Mouse (Mus musculus) cerebellum, postnatal 25 days (tissue): ENCODE results near the gene Kcnh1.

ENCODE experiments used
- DNase-seq, 2 experiments: peaks; one replicate each; pipeline ENCODE4 v3.0.0; 2021; ENCODE audit warnings: mixed read lengths in 2 of 2

Kcnh1 gene

GRCm38 (mm10) chr1:192190508-192191321 is at the start of gene Kcnh1:
Gene Kcnh1 (plus strand): TSS chr1:192190774.
- DNase-seq, result peak; percentile 96 to 97

GRCm38 (mm10) chr1:192151179-192151578 is 39.4 kb upstream of the Kcnh1 start:
- no peak for DNase-seq

- DNase-seq, result no peak
Observed at GRCm38 (mm10) chr1:192171477-192171876, 19.1 kb upstream of the Kcnh1 start.

GRCm38 (mm10) chr1:192179877-192180276 is 10.7 kb upstream of the Kcnh1 start:
- no peak for DNase-seq

- no peak for DNase-seq
Observed at GRCm38 (mm10) chr1:192181696-192182257, 8.8 kb upstream of the Kcnh1 start.

GRCm38 (mm10) chr1:192189056-192189455 is 1.5 kb upstream of the Kcnh1 start:
- peak; percentile 48 to 70 for DNase-seq

- DNase-seq, result peak; percentile 70 to 74
Observed at GRCm38 (mm10) chr1:192189771-192190170, 803 bp upstream of the Kcnh1 start.

- peak; percentile 73 to 75 for DNase-seq
Observed at GRCm38 (mm10) chr1:192191322-192191639, 707 bp downstream of the Kcnh1 start.

- DNase-seq, result peak; percentile 46 to 57
Observed at GRCm38 (mm10) chr1:192191859-192192258, 1.3 kb downstream of the Kcnh1 start.

- DNase-seq, result peak; percentile 50 to 51
Observed at GRCm38 (mm10) chr1:192192710-192193109, 2.1 kb downstream of the Kcnh1 start.

GRCm38 (mm10) chr1:192193656-192194055 is 3.1 kb downstream of the Kcnh1 start:
- DNase-seq, result peak; percentile 42 to 64

- no peak for DNase-seq
Observed at GRCm38 (mm10) chr1:192197495-192197894, 6.9 kb downstream of the Kcnh1 start.

GRCm38 (mm10) chr1:192202936-192203335 is 12.4 kb downstream of the Kcnh1 start:
- peak; percentile 83 to 85 for DNase-seq

- DNase-seq, result peak in 1 of 2 experiments; percentile 34
Observed at GRCm38 (mm10) chr1:192207956-192208355, 17.4 kb downstream of the Kcnh1 start.

GRCm38 (mm10) chr1:192212448-192212847 is 21.9 kb downstream of the Kcnh1 start:
- no peak for DNase-seq

GRCm38 (mm10) chr1:192214666-192215065 is 24.1 kb downstream of the Kcnh1 start:
- DNase-seq, result no peak

- DNase-seq, result no peak
Observed at GRCm38 (mm10) chr1:192220156-192220555, 29.6 kb downstream of the Kcnh1 start.

- no peak for DNase-seq
Observed at GRCm38 (mm10) chr1:192224161-192224560, 33.6 kb downstream of the Kcnh1 start.

- no peak for DNase-seq
Observed at GRCm38 (mm10) chr1:192232696-192233095, 42.1 kb downstream of the Kcnh1 start.

GRCm38 (mm10) chr1:192246836-192247235 is 56.3 kb downstream of the Kcnh1 start:
- DNase-seq, result no peak

GRCm38 (mm10) chr1:192259146-192259545 is 68.6 kb downstream of the Kcnh1 start:
- DNase-seq, result no peak

GRCm38 (mm10) chr1:192259616-192260015 is 69.0 kb downstream of the Kcnh1 start:
- DNase-seq, result no peak

- DNase-seq, result no peak
Observed at GRCm38 (mm10) chr1:192265704-192266103, 75.1 kb downstream of the Kcnh1 start.

- peak in 1 of 2 experiments; percentile 55 for DNase-seq
Observed at GRCm38 (mm10) chr1:192266956-192267355, 76.4 kb downstream of the Kcnh1 start.
